Mouse (Mus musculus) liver, embryonic 13.5 days (tissue): ENCODE data around the gene Tex52. TPM values are rescaled to one million over a fixed set of nuclear protein-coding genes. Genes with fewer than 3 reads are reported as not detected.
A peak's percentile ranks its signal among the peaks of the same experiment; 100 is the strongest.

Experiments used
- ATAC-seq: fragments of 200-750 bp; cut with Nextera tagmentation; 2 replicates; pipeline ENCODE4 v1.8.0; 2017; ENCODE audit warnings: low read depth, mild to moderate bottlenecking, moderate number of reproducible peaks, moderate library complexity
- DNase-seq: peaks from one replicate; pipeline ENCODE4 v3.0.0; 2022
- H3K27ac ChIP-seq: fragments of 300-500 bp; sonication (generic); 2 replicates; pipeline ENCODE4 v1.5.1; 2015; ENCODE audit warnings: moderate library complexity, mild to moderate bottlenecking, inconsistent platforms
- H3K27me3 ChIP-seq: fragments of 300-500 bp; sonication (generic); 2 replicates; pipeline ENCODE4 v1.6.1; 2015; ENCODE audit warnings: mild to moderate bottlenecking, inconsistent platforms
- H3K36me3 ChIP-seq: fragments of 300-500 bp; sonication (generic); 2 replicates; pipeline ENCODE4 v1.6.1; 2015; ENCODE audit warnings: mild to moderate bottlenecking, inconsistent platforms
- H3K4me1 ChIP-seq: fragments of 300-500 bp; sonication (generic); replicated peaks from 2 replicates; pipeline ENCODE4 v1.6.1; 2015; ENCODE audit warnings: inconsistent platforms
- H3K4me2 ChIP-seq: fragments of 300-500 bp; sonication (generic); 2 replicates; pipeline ENCODE4 v1.6.1; 2015; ENCODE audit warnings: inconsistent platforms, mild to moderate bottlenecking, moderate library complexity
- H3K4me3 ChIP-seq: fragments of 300-500 bp; sonication (generic); replicated peaks from 2 replicates; pipeline ENCODE4 v1.5.1; 2015; ENCODE audit warnings: mild to moderate bottlenecking, inconsistent platforms
- H3K9ac ChIP-seq: fragments of 300-500 bp; sonication (generic); 2 replicates; pipeline ENCODE4 v1.6.1; 2015; ENCODE audit warnings: mild to moderate bottlenecking, inconsistent platforms
- H3K9me3 ChIP-seq: fragments of 300-500 bp; sonication (generic); replicated peaks from 2 replicates; pipeline ENCODE4 v1.6.1; 2016; ENCODE audit warnings: inconsistent platforms
- WGBS: fragments of 180-500 bp; shearing (Covaris S2); methylation state at CpG from one replicate; pipeline ENCODE4 v1.1.7; 2015; ENCODE audit not compliant: insufficient replicate concordance; 5-methylcytosine and 5-hydroxymethylcytosine counted together
- polyA plus RNA-seq: library from polyadenylated mRNA; unstranded; fragments of >200 nt; fragmentation: Nextera tagmentation; extraction: Ambion mirVana; gene quantifications from 2 replicates; pipeline ENCODE4 v1.2.1, GENCODE M21; 2015

Tex52 gene
- polyA plus RNA-seq, 1 experiment from 2014 or later = not detected

DNA sequence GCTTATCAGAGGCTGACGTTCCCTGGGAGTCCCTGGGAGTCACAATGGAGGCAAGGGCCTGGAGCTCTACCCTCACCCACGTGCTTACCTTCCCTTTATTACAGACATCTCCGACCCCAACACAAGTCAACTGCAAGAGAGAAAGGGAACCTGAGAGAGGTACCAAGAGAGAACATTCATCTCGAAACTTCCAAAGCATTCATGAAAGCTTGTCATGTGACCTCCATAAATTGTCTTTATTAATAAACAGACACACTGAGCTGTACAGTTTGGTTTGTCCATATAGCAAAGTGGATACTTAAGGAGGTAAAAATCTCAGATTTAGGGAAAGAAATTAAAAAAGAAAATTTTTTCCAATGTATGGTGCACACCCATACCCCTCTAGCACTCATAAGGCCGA lies 40.9 kb downstream of the Tex52 start:
- DNase-seq (no peak), ATAC-seq (no peak)
- Histone ChIP-seq H3K9ac (no peak overlapping the region), H3K27me3 (no peaks in the 10 kb centered on the region), H3K4me2 (no peak overlapping the region), H3K27ac (no peak overlapping the region), H3K4me3 (no peak overlapping the region), H3K36me3 (peaks cover 50% of the 10 kb centered on the region), H3K4me1 (peaks cover 11% of the 10 kb centered on the region), H3K9me3 (no peaks in the 10 kb centered on the region)
- 86% methylated on average over 5 of the region's 5 CpGs for WGBS

DNA sequence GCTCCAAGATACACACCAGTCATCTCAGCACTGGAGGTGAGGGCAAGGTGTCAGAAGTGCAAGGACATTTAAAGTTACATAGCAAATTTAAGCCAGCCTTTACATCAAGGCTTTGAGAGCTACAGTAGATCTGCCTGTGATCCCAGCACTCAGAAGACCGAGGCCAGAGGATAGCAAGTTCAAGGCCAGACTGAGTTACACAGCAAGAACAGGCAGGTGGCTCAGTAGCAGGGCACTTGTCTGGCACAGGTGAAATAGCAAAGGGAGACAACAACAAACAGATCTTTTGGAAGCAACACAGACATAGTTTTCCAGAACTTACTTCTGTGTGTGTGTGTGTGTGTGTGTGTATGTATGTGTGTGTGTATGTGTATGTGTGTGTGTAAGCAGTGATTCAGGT lies 42.8 kb downstream of the Tex52 start:
- 66% methylated on average over 1 of the region's 1 CpGs for WGBS
- no peaks in the 10 kb centered on the region for H3K9me3 ChIP-seq
- no peak overlapping the region for H3K4me3 ChIP-seq
- H3K4me1 ChIP-seq = peaks cover 24% of the 10 kb centered on the region
- H3K9ac ChIP-seq = no peak overlapping the region
- peaks cover 31% of the 10 kb centered on the region for H3K36me3 ChIP-seq
- no peak overlapping the region for H3K27ac ChIP-seq
- ATAC-seq (no peak), DNase-seq (no peak)
- H3K4me2 ChIP-seq = no peak overlapping the region
- no peaks in the 10 kb centered on the region for H3K27me3 ChIP-seq

DNA sequence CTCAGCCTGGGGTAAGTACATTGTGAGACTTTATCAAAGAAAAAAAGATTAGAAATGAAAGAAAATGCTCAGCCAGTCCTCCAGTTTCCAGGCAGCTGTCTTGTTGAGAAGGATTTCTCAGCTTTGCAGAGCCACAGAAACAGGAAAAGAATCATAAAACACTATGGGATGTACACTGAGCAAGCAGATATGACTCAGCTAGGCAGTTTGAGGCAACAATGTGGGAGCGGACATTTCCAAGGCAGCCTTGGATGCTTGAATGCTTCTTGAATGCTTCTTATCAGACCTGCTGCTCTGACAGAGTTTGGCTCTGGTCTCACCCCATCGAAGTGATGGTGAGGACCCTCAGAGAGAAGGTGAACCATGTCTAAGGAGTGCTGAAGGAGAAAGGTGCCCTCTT lies 45.8 kb downstream of the Tex52 start:
- no peaks in the 10 kb centered on the region for H3K27me3 ChIP-seq
- peaks cover 11% of the 10 kb centered on the region for H3K36me3 ChIP-seq
- peaks cover 40% of the 10 kb centered on the region for H3K4me1 ChIP-seq
- ATAC-seq (no peak), DNase-seq (no peak)
- H3K4me2 ChIP-seq = no peak overlapping the region
- H3K4me3 ChIP-seq = no peak overlapping the region
- peak overlapping the region; percentile 27; the same call in 1 of the 2 replicates for H3K9ac ChIP-seq
- no peak overlapping the region for H3K27ac ChIP-seq
- 51% methylated on average over 2 of the region's 2 CpGs for WGBS
- no peaks in the 10 kb centered on the region for H3K9me3 ChIP-seq

DNA sequence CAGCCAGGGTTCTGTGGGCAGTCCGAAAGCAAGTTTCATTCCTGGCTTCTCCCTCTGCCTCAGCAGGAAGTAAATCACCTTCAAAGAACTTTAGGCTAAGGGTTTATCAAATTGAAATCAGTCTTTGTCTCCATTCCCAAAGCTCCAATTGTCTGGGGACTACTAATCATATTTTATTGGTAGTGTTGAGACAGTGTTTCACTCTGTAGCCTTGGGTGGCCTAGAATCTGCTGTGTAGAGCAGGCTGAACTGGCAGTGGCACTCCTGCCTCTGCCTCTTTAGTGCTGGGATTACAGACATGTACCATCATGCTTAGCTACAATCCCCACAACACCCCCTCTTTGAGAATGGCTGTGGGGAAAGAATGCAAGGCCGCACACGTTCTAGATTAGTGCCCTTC lies 46.2 kb downstream of the Tex52 start:
- Histone ChIP-seq H3K4me2 (no peak overlapping the region), H3K36me3 (peaks cover 10% of the 10 kb centered on the region), H3K9ac (no peak overlapping the region), H3K4me3 (no peak overlapping the region), H3K27me3 (no peaks in the 10 kb centered on the region), H3K9me3 (no peaks in the 10 kb centered on the region), H3K27ac (no peak overlapping the region), H3K4me1 (peaks cover 40% of the 10 kb centered on the region)
- WGBS = 81% methylated on average over 3 of the region's 3 CpGs
- DNase-seq (no peak), ATAC-seq (no peak)

DNA sequence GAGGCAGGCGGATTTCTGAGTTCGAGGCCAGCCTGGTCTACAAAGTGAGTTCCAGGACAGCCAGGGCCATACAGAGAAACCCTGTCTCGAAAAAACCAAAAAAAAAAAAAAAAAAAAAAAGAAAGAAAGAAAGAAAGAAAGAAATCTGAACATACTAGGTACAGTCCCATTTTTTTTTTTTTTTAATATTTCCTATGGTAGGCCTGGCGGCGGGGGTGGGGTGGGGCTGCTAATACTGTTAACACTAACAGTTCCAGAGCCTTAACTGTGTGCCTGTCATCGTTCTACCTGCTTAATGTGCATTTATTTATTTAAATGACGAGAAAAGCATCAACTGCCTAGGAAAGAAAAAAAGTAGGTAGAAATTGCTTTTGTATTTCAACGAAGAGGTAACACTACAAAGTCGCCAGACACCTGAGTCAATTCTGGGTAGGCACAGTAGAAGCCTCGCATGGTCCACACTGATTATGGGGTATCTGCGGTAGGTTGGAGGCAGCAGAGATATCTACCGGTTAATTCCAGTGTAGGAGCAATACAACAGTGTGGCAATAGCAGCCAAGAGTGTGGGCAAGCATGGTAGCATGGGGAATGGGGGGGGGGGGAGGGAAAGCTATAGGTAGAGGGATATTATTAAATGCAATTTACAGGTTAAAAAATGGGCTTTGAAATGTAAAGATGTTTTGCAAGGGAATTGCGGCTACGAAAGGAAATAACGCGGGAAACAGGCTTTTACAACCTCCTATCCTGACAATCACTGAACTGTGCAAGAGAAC lies 48.4 kb downstream of the Tex52 start:
- H3K9ac ChIP-seq = peak overlapping the region; percentile 79

DNA sequence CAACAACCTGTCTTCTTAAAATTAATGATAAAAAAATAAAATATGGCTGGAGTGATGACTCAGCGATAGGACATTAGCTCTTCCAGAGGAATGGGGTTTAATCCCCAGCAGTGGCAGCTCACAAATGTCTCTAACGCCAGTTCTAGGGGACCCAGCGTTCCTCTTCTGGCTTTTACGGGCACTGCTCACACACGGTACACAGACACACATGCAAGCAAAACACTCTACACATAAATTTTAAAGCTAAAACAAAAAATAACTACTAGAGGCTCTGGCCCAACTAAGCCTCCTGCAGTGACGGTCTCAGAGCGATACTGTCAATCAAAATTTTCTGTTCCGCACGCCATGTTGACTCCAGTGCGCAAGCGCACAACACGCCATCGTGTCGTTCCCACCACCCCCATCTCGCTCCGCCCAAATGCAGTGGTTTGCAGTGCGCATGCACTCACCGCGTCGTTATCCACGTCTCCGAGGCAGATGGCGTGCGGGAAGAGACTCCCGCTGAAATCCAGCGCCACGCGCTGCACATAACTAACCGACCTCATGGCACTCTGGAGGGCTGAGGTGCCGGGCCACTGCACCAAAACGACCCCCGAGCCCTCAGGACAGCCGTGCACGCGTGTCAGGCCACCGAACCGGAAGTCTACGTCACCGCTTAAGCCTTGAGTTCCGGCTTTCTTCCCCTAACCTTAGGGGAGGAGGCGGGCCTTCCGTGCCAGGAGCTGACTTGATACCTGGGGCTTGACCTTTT lies 49.2 kb downstream of the Tex52 start, which contains the start of gene Itfg2:
Itfg2 (minus strand) TSS at position 663 of the 751 bp plus-strand sequence.
- Histone ChIP-seq H3K9ac (peak within 1 kb of the TSS; percentile 79), H3K27me3 (no peaks in the 10 kb centered on the region), H3K27ac (peak within 1 kb of the TSS; percentile 93), H3K4me1 (peaks cover 37% of the 10 kb centered on the region), H3K36me3 (peaks cover 22% of the 10 kb centered on the region), H3K9me3 (no peaks in the 10 kb centered on the region), H3K4me3 (peak within 1 kb of the TSS; percentile 74), H3K4me2 (peak within 1 kb of the TSS; percentile 80)
- peak; percentile 92 for DNase-seq
- peak; percentile 92 for ATAC-seq
- under 1% methylated on average over 42 of the region's 42 CpGs for WGBS

More for the DNA sequence above, 48.4 kb downstream of the Tex52 start:
- Histone ChIP-seq H3K27ac (peak overlapping the region; percentile 93), H3K9me3 (no peaks in the 10 kb centered on the region), H3K4me3 (peak overlapping the region; percentile 74), H3K36me3 (peaks cover 17% of the 10 kb centered on the region), H3K4me1 (peaks cover 33% of the 10 kb centered on the region), H3K4me2 (peak overlapping the region; percentile 80), H3K27me3 (no peaks in the 10 kb centered on the region)
- whole genome bisulfite sequencing = 16% methylated on average over 16 of the region's 16 CpGs
- peak; percentile 55 for DNase-seq
- ATAC-seq = peak; percentile 81

DNA sequence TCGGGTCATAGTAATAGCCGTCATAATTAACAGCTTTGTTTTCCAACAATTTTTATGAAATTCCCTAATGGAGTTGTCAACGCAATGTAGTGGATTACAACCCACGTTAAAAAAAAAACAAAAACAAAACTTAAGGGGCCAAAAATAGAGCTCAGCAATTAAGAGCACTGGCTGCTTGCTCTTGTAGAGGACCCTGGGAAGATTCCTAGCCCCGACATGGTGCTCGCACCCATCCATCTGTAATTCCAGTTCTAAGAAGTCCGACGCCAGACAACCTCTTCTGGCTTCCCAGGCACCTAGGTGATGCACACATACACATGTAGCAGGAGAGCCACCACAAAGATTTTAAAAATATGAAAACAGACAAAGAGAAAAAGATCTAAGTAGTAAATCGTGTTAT lies 49.8 kb downstream of the Tex52 start:
- Histone ChIP-seq H3K27me3 (no peaks in the 10 kb centered on the region), H3K4me1 (peaks cover 43% of the 10 kb centered on the region), H3K9me3 (no peaks in the 10 kb centered on the region), H3K4me2 (peak overlapping the region; percentile 80), H3K4me3 (peak overlapping the region; percentile 74), H3K27ac (peak overlapping the region; percentile 93), H3K36me3 (peaks cover 25% of the 10 kb centered on the region), H3K9ac (peak overlapping the region; percentile 79)
- no peak for DNase-seq
- ATAC-seq = no peak
- WGBS = 18% methylated on average over 9 of the region's 9 CpGs

DNA sequence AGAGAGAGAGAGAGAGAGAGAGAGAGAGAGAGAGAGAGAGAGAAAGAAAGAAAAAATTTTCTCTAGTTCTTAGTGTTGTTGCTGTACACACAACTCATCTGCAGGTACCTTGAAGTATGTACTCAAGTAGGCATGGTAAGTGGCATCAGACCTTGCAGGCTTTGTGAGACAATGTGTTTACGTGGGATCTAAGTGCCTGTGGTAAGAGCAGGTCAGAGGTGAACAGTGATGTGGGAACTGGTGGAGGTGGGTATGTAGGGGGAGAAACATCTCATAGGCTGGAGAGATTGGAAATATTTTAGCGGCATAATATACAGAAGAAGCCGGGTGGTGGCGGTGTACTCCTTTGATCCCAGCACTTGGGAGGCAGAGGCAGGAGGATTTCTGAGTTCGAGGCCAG lies 52.3 kb downstream of the Tex52 start:
- no peak overlapping the region for H3K4me2 ChIP-seq
- DNase-seq = no peak
- no peak overlapping the region for H3K4me3 ChIP-seq
- peaks cover 45% of the 10 kb centered on the region for H3K36me3 ChIP-seq
- H3K9me3 ChIP-seq = no peaks in the 10 kb centered on the region
- peaks cover 40% of the 10 kb centered on the region for H3K4me1 ChIP-seq
- H3K27ac ChIP-seq = no peak overlapping the region
- no peak overlapping the region for H3K9ac ChIP-seq
- ATAC-seq = no peak
- 91% methylated on average over 5 of the region's 5 CpGs for WGBS
- H3K27me3 ChIP-seq = no peaks in the 10 kb centered on the region

DNA sequence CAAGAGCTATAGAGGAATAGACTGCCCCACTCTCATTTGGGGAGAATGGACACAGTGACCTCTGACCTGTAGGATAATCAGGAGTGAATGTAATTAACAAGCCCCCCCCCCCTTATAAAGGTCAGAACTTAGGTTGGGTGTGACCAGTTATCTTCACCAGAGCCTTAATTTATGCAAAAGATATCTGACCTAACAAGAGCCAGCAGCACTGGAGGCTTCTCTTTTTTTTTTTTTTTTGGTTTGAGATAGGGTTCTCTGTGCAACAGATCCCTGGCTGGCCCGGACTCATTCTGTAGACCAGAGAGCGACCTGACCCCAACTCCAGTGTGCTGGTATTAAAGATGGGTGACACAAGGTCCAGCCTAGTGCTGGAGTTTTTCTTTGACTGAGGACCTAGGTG lies 54.0 kb downstream of the Tex52 start:
- Histone ChIP-seq H3K4me3 (no peak overlapping the region), H3K4me1 (peaks cover 28% of the 10 kb centered on the region), H3K27me3 (no peaks in the 10 kb centered on the region), H3K4me2 (no peak overlapping the region), H3K9me3 (no peaks in the 10 kb centered on the region), H3K9ac (no peak overlapping the region), H3K27ac (no peak overlapping the region; the same call in 1 of the 2 replicates), H3K36me3 (peaks cover 62% of the 10 kb centered on the region)
- no peak for DNase-seq
- no peak for ATAC-seq
- 67% methylated on average over 2 of the region's 2 CpGs for WGBS

DNA sequence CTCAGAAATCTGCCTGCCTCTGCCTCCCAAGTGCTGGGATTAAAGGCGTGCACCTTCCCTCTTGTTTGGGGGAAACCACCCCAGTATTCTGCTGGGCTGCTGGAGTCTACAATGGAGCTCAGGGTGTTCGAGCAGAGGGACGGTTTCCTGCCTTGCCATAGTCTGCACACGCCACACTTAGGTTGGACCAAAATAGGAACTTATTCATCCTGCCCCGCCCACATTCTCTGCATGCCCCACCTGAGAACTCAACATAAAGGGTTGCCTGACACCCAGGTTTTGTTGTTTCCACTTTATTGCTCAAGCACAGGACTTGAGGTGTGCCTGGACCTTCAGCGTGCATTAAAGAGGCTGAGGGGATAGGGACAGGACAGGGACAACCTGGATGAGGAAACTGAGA lies 54.6 kb downstream of the Tex52 start:
- no peak for ATAC-seq
- Histone ChIP-seq H3K4me2 (no peak overlapping the region), H3K27me3 (no peaks in the 10 kb centered on the region), H3K9me3 (no peaks in the 10 kb centered on the region), H3K4me1 (peaks cover 28% of the 10 kb centered on the region), H3K4me3 (no peak overlapping the region), H3K36me3 (peaks cover 67% of the 10 kb centered on the region), H3K9ac (no peak overlapping the region), H3K27ac (no peak overlapping the region; the same call in 1 of the 2 replicates)
- WGBS = 71% methylated on average over 6 of the region's 6 CpGs
- no peak for DNase-seq

DNA sequence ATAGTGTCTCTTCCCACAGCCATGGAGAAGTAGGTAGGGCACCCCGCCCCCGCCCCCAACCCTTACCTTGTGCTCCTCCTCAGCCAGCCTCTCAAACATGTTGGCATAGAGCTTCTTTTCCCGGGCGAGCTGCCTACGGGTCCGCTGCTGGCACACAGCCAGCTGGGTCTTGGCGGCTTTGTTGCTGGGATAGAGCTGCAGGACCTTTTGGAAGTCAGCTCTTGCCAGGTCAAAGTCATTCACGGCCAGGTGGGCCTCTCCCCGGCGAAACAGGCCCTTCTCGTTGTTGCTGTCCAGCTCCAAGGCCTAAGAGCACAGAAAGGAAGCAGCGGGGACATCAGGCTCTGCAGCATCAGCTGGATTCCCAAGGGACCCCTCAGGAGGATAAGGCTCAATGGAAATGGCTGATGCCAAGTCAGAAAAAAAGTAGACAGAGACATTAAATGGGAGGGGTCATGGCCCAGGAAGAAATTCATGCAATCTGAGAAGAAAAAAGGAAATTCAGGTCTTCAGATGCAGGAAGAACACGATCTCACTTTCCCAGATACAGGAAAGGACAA lies 57.2 kb downstream of the Tex52 start:
- H3K4me1 ChIP-seq = peaks cover 43% of the 10 kb centered on the region
- no peaks in the 10 kb centered on the region for H3K9me3 ChIP-seq
- H3K27ac ChIP-seq = no peak overlapping the region
- ATAC-seq = no peak
- peaks cover 87% of the 10 kb centered on the region for H3K36me3 ChIP-seq
- no peak overlapping the region for H3K4me2 ChIP-seq
- no peak overlapping the region for H3K9ac ChIP-seq
- H3K4me3 ChIP-seq = no peak overlapping the region
- 91% methylated on average over 13 of the region's 13 CpGs for WGBS
- no peaks in the 10 kb centered on the region for H3K27me3 ChIP-seq
- no peak for DNase-seq
